Mouse (Mus musculus): ENCODE measurements around the gene Dynlt1a. TPM values are rescaled to one million over a fixed set of nuclear protein-coding genes. Genes with fewer than 3 reads are reported as not detected.
"Not testable (repeated sequence)": the region's sequence is repeated elsewhere in the genome, so short reads cannot be mapped to it uniquely, and the experiment has no call there.

Dynlt1a gene
- polyA plus RNA-seq, 1 experiment from 2014 or later: 17.4 TPM

- H3K4me1 ChIP-seq (replicated peaks; ENCODE audit: control insufficient read depth, insufficient read depth, low read length); H3K27me3 ChIP-seq (ENCODE audit: control insufficient read depth, insufficient read depth, low read depth, low read length); H3K9me3 ChIP-seq (ENCODE audit: control insufficient read depth, low read length); H3K27ac ChIP-seq (ENCODE audit: low read length); H3K36me3 ChIP-seq (ENCODE audit: control insufficient read depth, insufficient read depth, low read length); H3K9ac ChIP-seq (ENCODE audit: low read length); H3K4me2 ChIP-seq (ENCODE audit: low read depth, low read length); H3K4me3 ChIP-seq (ENCODE audit: low read length); ATAC-seq (ENCODE audit: low read depth): not testable (repeated sequence)
- WGBS: 82% methylated on average over 9 of the region's 15 CpGs
Observed at GRCm38 (mm10) chr17:6297060-6297795, 20.1 kb downstream of the Dynlt1a start.

- not testable (repeated sequence) for H3K27ac ChIP-seq (ENCODE audit: low read length); H3K27me3 ChIP-seq (ENCODE audit: control insufficient read depth, insufficient read depth, low read depth, low read length); H3K9ac ChIP-seq (ENCODE audit: low read length); H3K4me1 ChIP-seq (replicated peaks; ENCODE audit: control insufficient read depth, insufficient read depth, low read length); H3K4me3 ChIP-seq (ENCODE audit: low read length); H3K4me2 ChIP-seq (ENCODE audit: low read depth, low read length); H3K36me3 ChIP-seq (ENCODE audit: control insufficient read depth, insufficient read depth, low read length); H3K9me3 ChIP-seq (ENCODE audit: control insufficient read depth, low read length)
- no CpG with 5 or more reads among the region's 5 CpGs for WGBS
- ATAC-seq (ENCODE audit: low read depth): peak; percentile 71
Observed at GRCm38 (mm10) chr17:6293882-6294281, 23.4 kb downstream of the Dynlt1a start.

DNA sequence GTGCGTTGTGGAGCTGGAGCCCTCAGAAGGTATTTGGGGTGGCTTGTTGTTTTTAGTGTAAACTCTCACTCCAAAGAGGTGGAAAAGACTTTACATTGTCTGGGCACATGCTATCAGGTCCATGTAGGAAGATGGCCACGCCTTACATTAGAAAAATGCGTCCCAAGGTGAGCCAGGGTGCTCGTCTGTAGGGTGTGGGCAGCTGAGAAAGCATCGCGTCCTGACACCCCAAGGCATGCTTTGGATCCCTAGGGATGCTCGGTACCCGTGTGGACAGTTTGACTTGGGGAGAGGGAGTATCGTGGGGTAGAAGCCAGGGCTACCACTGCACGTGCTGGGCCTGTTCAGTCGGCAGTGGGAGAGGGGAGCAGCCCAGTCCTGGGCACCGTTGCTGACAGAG, 28.3 kb downstream of the Dynlt1a start:
- not testable (repeated sequence) for H3K4me1 ChIP-seq (replicated peaks; ENCODE audit: control insufficient read depth, insufficient read depth, low read length); ATAC-seq (ENCODE audit: low read depth); H3K4me3 ChIP-seq (ENCODE audit: low read length); H3K9me3 ChIP-seq (ENCODE audit: control insufficient read depth, low read length); H3K27me3 ChIP-seq (ENCODE audit: control insufficient read depth, insufficient read depth, low read depth, low read length); H3K36me3 ChIP-seq (ENCODE audit: control insufficient read depth, insufficient read depth, low read length); H3K4me2 ChIP-seq (ENCODE audit: low read depth, low read length); H3K9ac ChIP-seq (ENCODE audit: low read length); H3K27ac ChIP-seq (ENCODE audit: low read length)
- 94% methylated on average over 9 of the region's 12 CpGs for WGBS

- not testable (repeated sequence) for H3K9ac ChIP-seq (ENCODE audit: low read length); H3K27ac ChIP-seq (ENCODE audit: low read length); ATAC-seq (ENCODE audit: low read depth); H3K36me3 ChIP-seq (ENCODE audit: control insufficient read depth, insufficient read depth, low read length); H3K4me3 ChIP-seq (ENCODE audit: low read length); H3K27me3 ChIP-seq (ENCODE audit: control insufficient read depth, insufficient read depth, low read depth, low read length); H3K4me1 ChIP-seq (replicated peaks; ENCODE audit: control insufficient read depth, insufficient read depth, low read length); H3K4me2 ChIP-seq (ENCODE audit: low read depth, low read length); H3K9me3 ChIP-seq (ENCODE audit: control insufficient read depth, low read length)
- 89% methylated on average over 5 of the region's 5 CpGs for WGBS
Observed at GRCm38 (mm10) chr17:6286169-6286568, 31.1 kb downstream of the Dynlt1a start.

- H3K36me3 ChIP-seq (ENCODE audit: control insufficient read depth, insufficient read depth, low read length); ATAC-seq (ENCODE audit: low read depth); H3K9me3 ChIP-seq (ENCODE audit: control insufficient read depth, low read length); H3K9ac ChIP-seq (ENCODE audit: low read length); H3K4me3 ChIP-seq (ENCODE audit: low read length); H3K27me3 ChIP-seq (ENCODE audit: control insufficient read depth, insufficient read depth, low read depth, low read length); H3K4me2 ChIP-seq (ENCODE audit: low read depth, low read length); H3K27ac ChIP-seq (ENCODE audit: low read length); H3K4me1 ChIP-seq (replicated peaks; ENCODE audit: control insufficient read depth, insufficient read depth, low read length): not testable (repeated sequence)
- 95% methylated on average over 7 of the region's 10 CpGs for WGBS
Observed at GRCm38 (mm10) chr17:6283137-6283536, 34.2 kb downstream of the Dynlt1a start.

DNA sequence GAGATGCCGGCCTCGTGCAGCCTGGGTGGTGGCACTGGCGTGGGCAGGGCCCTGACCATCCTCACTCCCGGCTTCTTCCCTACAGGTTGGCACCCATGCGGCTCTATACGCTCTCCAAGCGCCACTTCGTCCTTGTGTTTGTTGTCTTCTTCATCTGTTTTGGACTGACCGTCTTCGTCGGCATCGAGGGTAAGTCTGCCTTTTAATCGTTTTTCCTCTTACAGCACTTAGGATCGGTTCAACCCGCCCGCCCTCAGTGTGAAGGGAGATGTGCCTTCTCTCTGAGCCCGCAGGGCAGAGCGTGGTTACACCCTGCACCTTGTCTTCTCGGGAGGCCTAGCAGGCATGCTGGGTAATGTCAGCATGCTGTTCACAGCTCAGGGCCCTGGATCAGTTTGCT, 36.8 kb downstream of the Dynlt1a start:
- H3K27ac ChIP-seq (ENCODE audit: low read length); H3K9me3 ChIP-seq (ENCODE audit: control insufficient read depth, low read length); H3K27me3 ChIP-seq (ENCODE audit: control insufficient read depth, insufficient read depth, low read depth, low read length); H3K4me3 ChIP-seq (ENCODE audit: low read length); ATAC-seq (ENCODE audit: low read depth); H3K4me1 ChIP-seq (replicated peaks; ENCODE audit: control insufficient read depth, insufficient read depth, low read length); H3K9ac ChIP-seq (ENCODE audit: low read length); H3K4me2 ChIP-seq (ENCODE audit: low read depth, low read length); H3K36me3 ChIP-seq (ENCODE audit: control insufficient read depth, insufficient read depth, low read length): not testable (repeated sequence)
- 93% methylated on average over 15 of the region's 19 CpGs for WGBS

- not testable (repeated sequence) for H3K9ac ChIP-seq (ENCODE audit: low read length); H3K4me1 ChIP-seq (replicated peaks; ENCODE audit: control insufficient read depth, insufficient read depth, low read length); H3K27me3 ChIP-seq (ENCODE audit: control insufficient read depth, insufficient read depth, low read depth, low read length); H3K4me3 ChIP-seq (ENCODE audit: low read length); H3K9me3 ChIP-seq (ENCODE audit: control insufficient read depth, low read length); H3K4me2 ChIP-seq (ENCODE audit: low read depth, low read length); H3K36me3 ChIP-seq (ENCODE audit: control insufficient read depth, insufficient read depth, low read length); H3K27ac ChIP-seq (ENCODE audit: low read length)
- WGBS: 81% methylated on average over 8 of the region's 10 CpGs
- 0 out of 2 replicates have a peak, but pooled peaks have one; percentile 6 for ATAC-seq (ENCODE audit: low read depth)
Observed at GRCm38 (mm10) chr17:6279772-6280171, 37.5 kb downstream of the Dynlt1a start.

GRCm38 (mm10) chr17:6279205-6279604, 38.1 kb downstream of the Dynlt1a start:
- not testable (repeated sequence) for H3K4me2 ChIP-seq (ENCODE audit: low read depth, low read length); H3K27me3 ChIP-seq (ENCODE audit: control insufficient read depth, insufficient read depth, low read depth, low read length); H3K27ac ChIP-seq (ENCODE audit: low read length); H3K4me3 ChIP-seq (ENCODE audit: low read length); H3K36me3 ChIP-seq (ENCODE audit: control insufficient read depth, insufficient read depth, low read length); H3K9ac ChIP-seq (ENCODE audit: low read length); H3K4me1 ChIP-seq (replicated peaks; ENCODE audit: control insufficient read depth, insufficient read depth, low read length); H3K9me3 ChIP-seq (ENCODE audit: control insufficient read depth, low read length)
- WGBS: 46% methylated on average over 8 of the region's 8 CpGs
- ATAC-seq (ENCODE audit: low read depth): peak; percentile 95

- not testable (repeated sequence) for H3K36me3 ChIP-seq (ENCODE audit: control insufficient read depth, insufficient read depth, low read length); ATAC-seq (ENCODE audit: low read depth); H3K27me3 ChIP-seq (ENCODE audit: control insufficient read depth, insufficient read depth, low read depth, low read length); H3K9me3 ChIP-seq (ENCODE audit: control insufficient read depth, low read length); H3K27ac ChIP-seq (ENCODE audit: low read length); H3K4me3 ChIP-seq (ENCODE audit: low read length); H3K4me2 ChIP-seq (ENCODE audit: low read depth, low read length); H3K4me1 ChIP-seq (replicated peaks; ENCODE audit: control insufficient read depth, insufficient read depth, low read length); H3K9ac ChIP-seq (ENCODE audit: low read length)
- 91% methylated on average over 4 of the region's 6 CpGs for WGBS
Observed at GRCm38 (mm10) chr17:6274693-6275092, 42.6 kb downstream of the Dynlt1a start.

- H3K27me3 ChIP-seq (ENCODE audit: control insufficient read depth, insufficient read depth, low read depth, low read length); H3K36me3 ChIP-seq (ENCODE audit: control insufficient read depth, insufficient read depth, low read length); H3K4me1 ChIP-seq (replicated peaks; ENCODE audit: control insufficient read depth, insufficient read depth, low read length); H3K9me3 ChIP-seq (ENCODE audit: control insufficient read depth, low read length); H3K27ac ChIP-seq (ENCODE audit: low read length); H3K4me2 ChIP-seq (ENCODE audit: low read depth, low read length); H3K9ac ChIP-seq (ENCODE audit: low read length); H3K4me3 ChIP-seq (ENCODE audit: low read length); ATAC-seq (ENCODE audit: low read depth): not testable (repeated sequence)
- WGBS: 69% methylated on average over 6 of the region's 6 CpGs
Observed at GRCm38 (mm10) chr17:6271970-6272369, 45.3 kb downstream of the Dynlt1a start.
